Mouse (Mus musculus): ENCODE measurements around the gene Sprr2a2.
"Not testable (repeated sequence)": the region's sequence is repeated elsewhere in the genome, so short reads cannot be mapped to it uniquely, and the experiment has no call there.

The Sprr2a2 gene

DNA sequence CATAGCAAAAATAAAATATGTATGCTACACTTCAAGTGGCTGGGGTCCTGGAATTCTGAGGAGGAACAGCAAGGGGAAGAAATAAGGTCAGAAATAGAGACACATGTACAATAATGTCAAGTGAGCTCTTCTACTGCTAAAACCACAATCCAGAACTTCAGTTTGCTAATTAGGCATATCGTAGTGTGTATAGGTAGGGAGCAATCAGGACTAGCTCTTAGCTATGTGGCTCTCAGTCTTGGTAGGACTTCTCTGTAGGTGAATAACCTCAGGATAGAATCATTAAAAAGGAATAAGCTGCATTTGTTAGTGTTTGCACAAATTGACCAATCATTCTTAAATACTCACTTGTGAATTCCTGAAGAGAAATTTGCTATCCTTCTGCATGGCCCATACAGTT, 58.3 kb downstream of the Sprr2a2 start:
- DNase-seq (ENCODE audit: low spot score): not testable (repeated sequence)

DNA sequence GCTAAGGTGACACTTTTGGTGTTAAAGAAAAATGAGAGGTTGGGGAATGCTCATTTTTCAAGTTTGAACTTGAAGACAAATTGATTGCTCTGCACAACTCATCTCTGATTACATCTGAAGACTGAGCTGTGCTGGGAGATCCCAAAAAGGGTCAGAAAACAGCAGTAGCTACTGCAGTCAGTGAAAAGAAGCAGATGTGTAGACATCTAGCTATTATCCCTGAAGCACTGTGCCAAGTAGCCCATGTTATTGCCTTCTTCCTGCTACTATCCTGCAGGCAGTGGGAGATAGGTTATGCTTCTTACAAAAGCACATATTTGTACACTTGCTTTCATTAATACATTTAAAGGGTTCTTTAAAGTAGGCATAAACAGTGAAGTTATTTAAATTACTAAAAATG, 63.9 kb downstream of the Sprr2a2 start:
- not testable (repeated sequence) for DNase-seq (ENCODE audit: low spot score)

DNA sequence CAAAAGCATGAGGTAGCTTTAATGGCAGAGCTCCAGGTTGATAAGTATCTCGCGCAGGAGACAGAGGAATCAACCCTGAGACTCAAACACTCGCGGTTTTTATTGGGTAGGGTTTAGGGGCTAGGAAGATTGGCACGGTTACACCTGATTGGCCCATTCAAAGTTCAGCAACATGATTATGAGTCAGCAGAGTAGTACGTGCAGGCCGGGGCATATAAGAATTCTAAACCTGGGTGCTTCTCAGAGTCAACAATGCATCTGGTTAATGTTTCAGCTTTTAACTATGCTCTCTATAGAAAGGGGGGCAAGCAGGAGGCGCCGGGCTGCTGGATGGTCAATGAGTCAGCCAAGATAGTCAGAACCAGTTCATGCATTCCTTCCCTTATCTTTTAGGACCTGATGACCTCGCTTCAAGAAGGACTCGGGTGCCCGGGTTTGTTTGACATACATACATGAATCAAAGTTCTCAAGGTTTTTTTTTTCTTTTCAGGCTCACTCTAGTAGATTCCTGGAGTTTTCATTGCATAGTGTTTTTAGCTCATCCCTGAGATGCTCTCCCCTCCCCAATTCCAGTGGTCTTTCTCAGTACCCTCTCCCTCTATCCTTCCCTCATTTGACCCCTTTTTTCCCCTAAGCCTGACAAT, 65.4 kb downstream of the Sprr2a2 start:
- DNase-seq (ENCODE audit: low spot score): not testable (repeated sequence)

DNA sequence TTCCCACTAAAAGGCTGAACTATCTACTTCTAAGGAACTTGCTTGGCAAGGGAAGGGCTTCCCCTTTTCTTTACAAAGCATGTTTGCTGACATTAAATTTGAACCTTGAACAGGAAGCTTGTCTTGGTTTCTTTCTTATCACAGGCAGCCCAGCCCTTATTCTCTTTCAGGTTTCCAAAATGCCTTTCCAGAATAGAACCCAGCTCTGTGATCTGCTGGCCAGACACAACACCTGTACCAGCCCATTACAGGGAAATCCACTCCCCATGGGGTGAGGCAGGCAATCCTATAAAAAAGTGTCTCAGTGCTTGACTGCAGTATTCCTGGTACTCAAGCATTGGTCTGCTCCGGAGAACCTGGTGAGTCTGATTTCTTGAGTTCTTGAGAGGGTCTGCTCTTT, 69.4 kb downstream of the Sprr2a2 start, which contains the start of gene Sprr2a3:
Gene Sprr2a3 (plus strand): TSS at position 317 of the 400 bp plus-strand sequence.
- DNase-seq (ENCODE audit: low spot score): not testable (repeated sequence)

DNA sequence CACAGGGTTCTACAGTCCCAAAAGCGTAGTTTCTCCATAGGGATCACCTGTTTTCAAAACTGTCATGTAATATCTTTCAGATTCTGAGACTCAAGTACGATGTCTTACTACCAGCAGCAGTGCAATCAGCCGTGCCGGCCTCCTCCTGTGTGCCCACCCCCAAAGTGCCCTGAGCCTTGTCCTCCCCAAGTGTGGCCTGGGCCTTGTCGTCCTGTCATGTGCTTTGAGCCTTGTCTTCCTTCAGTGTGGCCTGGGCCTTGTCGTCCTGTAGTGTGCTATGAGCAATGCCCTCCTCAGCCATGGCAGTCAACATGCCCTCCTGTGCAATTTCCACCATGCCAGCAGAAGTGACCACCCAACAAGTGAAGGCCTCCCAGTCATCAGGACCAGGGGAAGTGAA, 72.8 kb downstream of the Sprr2a2 start:
- not testable (repeated sequence) for DNase-seq (ENCODE audit: low spot score)
